Mouse (Mus musculus): ENCODE measurements at regions not wholly inside any gene's neighbourhood (a gene's known extent, or its start where the extent isn't known, plus 50 kb on each side); places are given as distances from the start of the nearest gene placed in this dataset.

DNA sequence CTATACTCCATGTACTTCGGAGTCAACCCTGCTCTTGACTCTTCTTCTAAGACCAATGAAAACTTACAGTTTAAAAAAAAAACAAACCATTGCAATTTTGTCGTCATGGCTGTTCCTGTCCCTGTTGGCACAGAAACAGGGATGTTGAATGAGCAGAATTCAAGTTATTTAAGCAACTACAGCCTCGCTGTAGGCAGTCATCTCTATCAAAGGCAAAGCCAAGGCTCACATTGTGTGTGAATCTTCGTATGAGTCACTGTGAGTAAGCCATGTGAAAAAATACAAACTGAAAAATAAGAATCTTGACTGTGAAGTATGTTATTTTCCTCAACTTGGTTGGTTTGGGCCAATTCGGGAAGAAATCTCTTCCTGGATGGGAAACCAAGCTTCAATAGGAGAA, 81.9 kb upstream of the Vldlr start:
- DNase-seq (ENCODE audit: low read depth, low spot score): peak; percentile 46

DNA sequence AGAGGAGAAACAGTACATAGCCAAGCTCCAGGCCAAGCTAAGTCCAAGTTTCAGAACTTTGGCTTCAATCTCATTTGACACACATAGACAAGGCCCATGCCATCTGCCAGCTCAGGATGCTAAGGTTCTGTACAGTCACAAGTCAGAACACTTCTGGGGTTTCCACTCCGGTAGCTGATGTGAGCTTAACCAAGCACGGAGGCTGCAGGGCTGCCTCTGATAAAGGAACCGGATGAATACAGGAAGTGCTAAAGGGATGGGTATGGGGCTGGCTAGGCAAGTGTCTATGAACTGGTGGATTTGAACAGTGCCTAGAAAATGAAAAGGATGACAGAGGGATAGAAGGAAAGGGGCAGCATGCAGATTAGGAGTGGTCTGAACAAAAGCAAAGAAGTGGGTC, 75.4 kb upstream of the Vldlr start:
- no peak for DNase-seq (ENCODE audit: low read depth, low spot score)

DNA sequence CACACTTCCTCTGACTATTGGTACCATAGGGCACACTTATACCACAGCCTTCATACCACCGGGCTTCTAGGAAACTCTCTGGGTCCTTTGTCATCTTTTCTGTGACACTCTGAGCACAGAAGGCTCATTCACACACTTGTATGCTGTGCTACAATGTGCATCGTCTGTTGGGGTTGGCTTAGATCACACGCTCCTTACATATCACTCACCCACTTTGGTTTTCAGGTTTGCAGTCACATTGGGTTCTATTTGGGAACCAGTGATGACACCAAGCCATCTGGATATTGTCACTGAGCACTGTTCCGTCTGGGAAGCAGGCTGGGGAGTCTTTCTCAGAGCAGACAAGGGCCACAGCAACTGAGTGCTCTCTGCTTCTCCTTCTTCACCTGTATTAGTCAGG, 74.1 kb upstream of the Vldlr start:
- DNase-seq (ENCODE audit: low read depth, low spot score): no peak

DNA sequence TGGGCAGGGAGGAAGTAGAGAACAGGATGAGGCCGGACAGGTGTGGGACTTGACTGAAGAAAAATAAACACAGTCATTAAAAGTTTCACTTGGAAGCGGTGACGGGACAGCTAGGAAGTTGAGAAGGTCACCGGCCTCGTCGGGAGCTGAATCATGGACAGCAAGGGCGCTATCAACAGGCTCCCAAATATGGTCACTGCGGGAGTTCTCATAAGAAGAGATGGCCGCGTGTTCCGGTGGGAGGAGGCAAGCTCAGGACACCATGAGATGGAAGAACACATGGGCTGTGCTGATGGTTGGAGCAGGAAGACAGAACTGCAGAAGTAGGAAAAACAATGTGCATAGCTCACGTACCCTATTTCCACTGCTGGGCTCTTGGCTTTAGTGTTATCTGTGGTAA, 68.9 kb upstream of the Vldlr start:
- DNase-seq (ENCODE audit: low read depth, low spot score): no peak

DNA sequence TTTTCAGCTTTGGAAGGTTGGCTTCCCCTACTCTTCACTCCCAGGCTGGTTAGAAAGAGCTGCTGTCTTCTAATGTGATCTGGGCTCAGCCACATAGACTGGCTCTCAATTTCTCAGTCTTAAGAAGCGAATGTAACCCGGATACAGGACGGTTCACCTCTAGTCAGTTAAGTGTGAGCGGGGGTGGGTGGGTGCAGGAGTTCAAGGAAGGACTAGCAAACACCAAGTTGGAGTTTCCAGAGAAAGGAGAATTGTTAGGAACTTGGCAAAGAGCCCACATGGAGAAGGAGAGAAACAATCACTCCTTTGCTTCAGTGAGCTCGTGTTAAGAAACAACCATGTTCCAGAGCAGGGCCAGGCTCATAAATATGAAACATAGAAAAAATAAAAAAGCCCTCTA, 68.0 kb upstream of the Vldlr start:
- DNase-seq (ENCODE audit: low read depth, low spot score): no peak

DNA sequence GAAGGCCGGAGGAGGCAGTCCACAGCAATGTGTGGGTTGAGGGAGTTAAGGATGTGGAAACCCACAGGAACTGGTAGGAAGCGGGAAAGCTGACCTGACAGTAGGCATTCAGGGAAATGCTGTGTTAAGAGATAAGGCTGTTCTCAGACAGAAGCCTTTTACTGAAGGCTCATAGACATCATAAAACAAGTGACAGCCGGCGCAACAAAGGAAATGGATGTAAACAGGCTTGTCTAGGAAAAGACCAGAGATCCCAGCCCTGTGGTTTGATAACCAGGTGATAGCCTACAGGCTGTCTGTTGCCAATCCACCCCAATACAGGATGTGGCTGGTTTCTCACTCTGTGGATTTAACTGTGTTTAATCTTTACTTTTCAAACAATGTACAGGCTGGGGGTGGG, 66.7 kb upstream of the Vldlr start:
- no peak for DNase-seq (ENCODE audit: low read depth, low spot score)

DNA sequence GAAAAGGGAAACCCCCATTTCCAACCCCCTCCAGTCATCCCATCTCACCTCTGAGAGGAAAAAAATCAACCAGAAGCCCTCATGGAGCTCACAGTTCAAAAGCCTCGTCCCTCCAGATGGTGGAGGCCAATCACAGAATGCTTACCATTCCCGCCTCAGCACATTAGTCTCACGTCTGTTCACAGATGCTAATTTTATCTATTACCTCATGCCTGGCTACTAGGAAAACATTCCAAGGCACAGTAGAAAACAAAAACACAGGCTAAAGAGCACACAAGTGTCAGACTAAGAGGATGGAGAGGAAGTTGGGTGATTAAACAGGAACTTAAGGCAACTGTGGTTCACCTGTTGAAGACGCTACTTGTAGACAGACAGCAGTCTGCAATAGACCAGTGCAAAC, 54.4 kb upstream of the Vldlr start:
- no peak for DNase-seq (ENCODE audit: low read depth, low spot score)

All from 3T3-L1 (cell line).